Mouse (Mus musculus): ENCODE measurements around the gene Pex11b. TPM values are rescaled to one million over a fixed set of nuclear protein-coding genes. Genes with fewer than 3 reads are reported as not detected.

The Pex11b gene
- polyA plus RNA-seq, 1 experiment, result 17.5 TPM

DNA sequence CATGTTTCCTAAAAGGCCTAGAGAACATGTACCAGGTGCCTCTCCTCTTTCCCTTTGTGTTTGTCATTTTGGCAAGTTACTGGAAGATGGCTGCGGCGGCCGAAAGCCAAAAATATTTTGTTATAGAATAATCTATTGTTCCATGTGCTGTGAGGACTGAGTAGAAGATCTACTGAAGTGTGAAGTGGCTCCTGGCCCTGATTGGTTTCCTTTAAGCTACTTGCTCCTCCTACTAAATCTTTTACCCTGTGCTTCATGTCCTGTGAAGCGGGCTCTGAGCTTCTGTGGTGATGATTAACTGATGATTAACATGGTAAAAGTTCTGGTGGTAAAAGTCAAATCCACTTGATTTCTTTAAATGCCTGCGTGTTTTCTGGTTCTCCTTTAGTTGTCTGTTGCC is 31.7 kb downstream of the Pex11b start:
- H3K4me3 ChIP-seq (ENCODE audit: extremely low read depth, insufficient read depth, insufficient read length), result no peak overlapping the region
- 91% methylated on average over 5 of the region's 5 CpGs for WGBS
- no peak for TF ChIP-seq POLR2A (IDR thresholded peaks at IDR 0.05; ENCODE audit: low read depth, low read length)
- no peak for TF ChIP-seq CTCF (IDR thresholded peaks at IDR 0.05; ENCODE audit: extremely low read depth, insufficient read depth, insufficient read length, insufficient replicate concordance)

DNA sequence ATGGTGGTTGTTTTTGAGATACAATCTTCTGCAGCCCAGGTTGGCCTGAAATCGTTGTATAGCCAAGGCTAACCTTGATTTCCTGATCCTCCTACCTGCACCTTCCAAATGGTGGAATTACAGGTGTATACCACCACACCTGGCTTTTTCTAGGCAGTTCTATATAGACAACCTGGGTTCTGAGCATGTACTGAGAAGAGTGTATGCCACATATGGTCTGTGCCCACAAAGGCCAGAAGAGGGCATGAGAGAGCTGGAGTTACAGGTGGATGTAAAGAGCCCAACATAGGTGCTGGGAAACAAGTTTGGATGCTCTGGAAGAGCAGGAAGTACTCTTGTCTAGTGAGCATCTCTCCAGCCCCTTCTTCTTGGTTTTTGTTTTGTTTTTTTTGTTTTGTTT is 32.1 kb downstream of the Pex11b start:
- WGBS, result 34% methylated on average over 1 of the region's 1 CpGs
- Histone ChIP-seq H3K4me1 (ENCODE audit: control insufficient read depth, insufficient read depth, insufficient read length) (peaks cover 3% of the 10 kb centered on the region; the same call in 1 of the 2 replicates), H3K4me3 (ENCODE audit: extremely low read depth, insufficient read depth, insufficient read length) (no peak overlapping the region), H3K27me3 (ENCODE audit: control insufficient read depth, insufficient read depth, low read length) (no peaks in the 10 kb centered on the region), H3K36me3 (ENCODE audit: control insufficient read depth, insufficient read depth, low read length) (no peaks in the 10 kb centered on the region), H3K27ac (ENCODE audit: insufficient read depth, low read length) (no peak overlapping the region)
- peak in 1 of 2 experiments; percentile 17 for DNase-seq (ENCODE audit: low read depth in 1 of 2, low spot score in 2 of 2)
- TF ChIP-seq CTCF (IDR thresholded peaks at IDR 0.05; ENCODE audit: extremely low read depth, insufficient read depth, insufficient read length, insufficient replicate concordance), result no peak
- no peak for TF ChIP-seq POLR2A (IDR thresholded peaks at IDR 0.05; ENCODE audit: low read depth, low read length)

More for the DNA sequence above, 31.7 kb downstream of the Pex11b start:
- H3K4me1 ChIP-seq (ENCODE audit: control insufficient read depth, insufficient read depth, insufficient read length), result peaks cover 3% of the 10 kb centered on the region; the same call in 1 of the 2 replicates
- no peaks in the 10 kb centered on the region for H3K36me3 ChIP-seq (ENCODE audit: control insufficient read depth, insufficient read depth, low read length)
- H3K27me3 ChIP-seq (ENCODE audit: control insufficient read depth, insufficient read depth, low read length), result no peaks in the 10 kb centered on the region
- H3K27ac ChIP-seq (ENCODE audit: insufficient read depth, low read length), result no peak overlapping the region
- DNase-seq (ENCODE audit: low read depth in 1 of 2, low spot score in 2 of 2), result no peak

- no peak for DNase-seq (ENCODE audit: low read depth in 1 of 2, low spot score in 2 of 2)
- Histone ChIP-seq H3K36me3 (ENCODE audit: control insufficient read depth, insufficient read depth, low read length) (no peaks in the 10 kb centered on the region), H3K27me3 (ENCODE audit: control insufficient read depth, insufficient read depth, low read length) (no peaks in the 10 kb centered on the region), H3K4me1 (ENCODE audit: control insufficient read depth, insufficient read depth, insufficient read length) (peaks cover 3% of the 10 kb centered on the region; the same call in 1 of the 2 replicates), H3K4me3 (ENCODE audit: extremely low read depth, insufficient read depth, insufficient read length) (no peak overlapping the region), H3K27ac (ENCODE audit: insufficient read depth, low read length) (no peak overlapping the region)
- TF ChIP-seq CTCF (IDR thresholded peaks at IDR 0.05; ENCODE audit: extremely low read depth, insufficient read depth, insufficient read length, insufficient replicate concordance) (no peak), POLR2A (IDR thresholded peaks at IDR 0.05; ENCODE audit: low read depth, low read length) (no peak)
- 92% methylated on average over 5 of the region's 5 CpGs for WGBS
Observed at GRCm38 (mm10) chr3:96668424-96669067, 33.4 kb downstream of the Pex11b start.

GRCm38 (mm10) chr3:96669727-96670468 is 34.7 kb downstream of the Pex11b start, which contains the start of gene Ankrd35:
TSS of gene Ankrd35 (plus strand) at chr3:96670131.
- 6% methylated on average over 35 of the region's 35 CpGs for WGBS
- Histone ChIP-seq H3K4me3 (ENCODE audit: extremely low read depth, insufficient read depth, insufficient read length) (peak within 1 kb of the TSS; percentile 56), H3K27me3 (ENCODE audit: control insufficient read depth, insufficient read depth, low read length) (no peaks in the 10 kb centered on the region), H3K27ac (ENCODE audit: insufficient read depth, low read length) (no peak within 1 kb of the TSS), H3K4me1 (ENCODE audit: control insufficient read depth, insufficient read depth, insufficient read length) (peaks cover 3% of the 10 kb centered on the region; the same call in 1 of the 2 replicates), H3K36me3 (ENCODE audit: control insufficient read depth, insufficient read depth, low read length) (no peaks in the 10 kb centered on the region)
- TF ChIP-seq POLR2A (IDR thresholded peaks at IDR 0.05; ENCODE audit: low read depth, low read length) (no peak), CTCF (IDR thresholded peaks at IDR 0.05; ENCODE audit: extremely low read depth, insufficient read depth, insufficient read length, insufficient replicate concordance) (0 out of 2 replicates have a peak, but pooled peaks have one; percentile 3)
- DNase-seq (ENCODE audit: low read depth in 1 of 2, low spot score in 2 of 2), result peak; percentile 74 to 82

DNA sequence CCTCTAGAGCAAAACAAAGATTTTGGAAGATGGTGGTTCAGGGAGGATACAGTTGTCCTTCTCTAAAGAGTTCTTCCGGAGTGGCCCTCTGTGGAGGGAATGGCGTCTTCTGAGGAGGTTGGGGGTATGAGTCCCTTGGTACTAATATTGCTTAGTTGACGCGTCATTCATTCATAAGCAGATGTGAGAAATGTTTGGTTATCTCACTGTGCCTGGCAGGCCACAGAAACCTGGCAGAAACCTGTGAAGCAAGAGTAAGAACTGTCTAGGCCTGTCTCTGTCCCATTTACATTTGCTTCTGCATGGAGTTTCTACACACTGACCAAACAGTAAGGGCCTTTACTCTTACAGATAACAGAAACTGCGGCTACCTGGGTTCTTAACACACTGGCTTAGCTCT is 36.3 kb downstream of the Pex11b start:
- Histone ChIP-seq H3K36me3 (ENCODE audit: control insufficient read depth, insufficient read depth, low read length) (no peaks in the 10 kb centered on the region), H3K27me3 (ENCODE audit: control insufficient read depth, insufficient read depth, low read length) (no peaks in the 10 kb centered on the region), H3K4me1 (ENCODE audit: control insufficient read depth, insufficient read depth, insufficient read length) (peaks cover 3% of the 10 kb centered on the region; the same call in 1 of the 2 replicates), H3K4me3 (ENCODE audit: extremely low read depth, insufficient read depth, insufficient read length) (no peak overlapping the region), H3K27ac (ENCODE audit: insufficient read depth, low read length) (no peak overlapping the region)
- no peak for TF ChIP-seq CTCF (IDR thresholded peaks at IDR 0.05; ENCODE audit: extremely low read depth, insufficient read depth, insufficient read length, insufficient replicate concordance)
- no peak for TF ChIP-seq POLR2A (IDR thresholded peaks at IDR 0.05; ENCODE audit: low read depth, low read length)
- 94% methylated on average over 5 of the region's 5 CpGs for WGBS
- DNase-seq (ENCODE audit: low read depth in 1 of 2, low spot score in 2 of 2), result no peak

DNA sequence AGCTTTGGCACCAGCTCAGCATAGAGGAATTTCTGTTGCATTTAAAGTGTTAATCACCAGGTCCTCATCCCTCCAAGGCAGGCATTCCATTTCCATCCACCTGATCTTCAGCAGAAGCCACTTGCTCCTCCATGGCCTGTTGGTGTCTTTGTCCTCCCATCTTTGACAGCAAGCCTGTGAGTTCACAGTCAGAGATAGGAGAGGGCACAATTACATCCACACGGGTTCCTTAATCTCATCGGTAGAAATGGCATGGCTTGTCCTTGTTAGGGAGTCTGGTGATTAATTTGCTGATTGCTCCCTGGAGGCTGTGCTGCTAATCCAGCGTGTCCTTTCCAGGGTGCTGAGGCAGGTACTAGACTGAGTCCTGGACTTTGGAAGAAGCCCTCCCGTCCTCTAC is 38.3 kb downstream of the Pex11b start:
- Histone ChIP-seq H3K4me3 (ENCODE audit: extremely low read depth, insufficient read depth, insufficient read length) (no peak overlapping the region), H3K27me3 (ENCODE audit: control insufficient read depth, insufficient read depth, low read length) (no peaks in the 10 kb centered on the region), H3K36me3 (ENCODE audit: control insufficient read depth, insufficient read depth, low read length) (no peaks in the 10 kb centered on the region), H3K27ac (ENCODE audit: insufficient read depth, low read length) (no peak overlapping the region), H3K4me1 (ENCODE audit: control insufficient read depth, insufficient read depth, insufficient read length) (peaks cover 3% of the 10 kb centered on the region; the same call in 1 of the 2 replicates)
- 87% methylated on average over 4 of the region's 4 CpGs for WGBS
- DNase-seq (ENCODE audit: low read depth in 1 of 2, low spot score in 2 of 2), result no peak
- no peak for TF ChIP-seq POLR2A (IDR thresholded peaks at IDR 0.05; ENCODE audit: low read depth, low read length)
- no peak for TF ChIP-seq CTCF (IDR thresholded peaks at IDR 0.05; ENCODE audit: extremely low read depth, insufficient read depth, insufficient read length, insufficient replicate concordance)
